Mouse (Mus musculus) C2C12 (cell line): ENCODE data around the gene Lipc.

Experiments used
- CEBPB ChIP-seq: IDR thresholded peaks from one replicate; pipeline ENCODE4 v1.6.1; 2011; ENCODE audit warnings: low read depth, mild to moderate bottlenecking, control low read depth, moderate library complexity
- CTCF ChIP-seq: IDR thresholded peaks from one replicate; pipeline ENCODE4 v1.5.1; 2011; ENCODE audit not compliant: control insufficient read depth, insufficient read depth, insufficient read length
- MAX ChIP-seq: IDR thresholded peaks from one replicate; pipeline ENCODE4 v1.6.1; 2011; ENCODE audit warnings: mild to moderate bottlenecking, control low read depth
- USF1 ChIP-seq: IDR thresholded peaks from one replicate; pipeline ENCODE4 v1.6.1; 2011; ENCODE audit warnings: low read depth, mild to moderate bottlenecking, control low read depth, moderate library complexity

- TF ChIP-seq CTCF (no peak), USF1 (no peak), MAX (no peak), CEBPB (no peak)
Measured at GRCm38 (mm10) chr9:70891431-70892133, 60.4 kb downstream of the Lipc start.
